In genomic region chr6:85316211-85316610, GRCm38 (mm10) we compare ENCODE assay signal across 19 mouse cellular contexts.
"Had no signal": no experiment of that assay in that cellular context is flagged by ENCODE, and none has a peak within 500 bp of the region (broad histone marks: within the 10 kb centered on the region; RNA-seq: fewer than 3 reads in every experiment).

No protein-coding gene starts in this region.

- H3K4me3 ChIP-seq: kidney, embryonic 15.5 days; liver, embryonic 13.5 days; megakaryocyte, embryonic 14.5 days; midbrain, embryonic 10.5 days; midbrain, embryonic 13.5 days; myocyte; neural tube, embryonic 13.5 days; stomach, embryonic 15.5 days had no signal

- H3K4me1 ChIP-seq: kidney, embryonic 15.5 days; liver, embryonic 13.5 days; stomach, embryonic 15.5 days had no signal

- DNase-seq: kidney, postnatal 10 days; kidney, postnatal 36 days; liver, embryonic 13.5 days; lung, embryonic 14.5 days; lung, postnatal 10 days; lung, postnatal 36 days; retina, postnatal 1 day; right cerebral cortex, postnatal 25 days; spleen, adult 18-20 months; thymus, adult 18-20 months; thymus, postnatal 36 days had no signal

- H3K4me2 ChIP-seq: kidney, embryonic 15.5 days; liver, embryonic 13.5 days; lung, embryonic 14.5 days; midbrain, embryonic 13.5 days; neural tube, embryonic 13.5 days; stomach, embryonic 15.5 days had no signal

- H3K36me3 ChIP-seq: liver, embryonic 13.5 days; neural tube, embryonic 13.5 days; stomach, embryonic 15.5 days had no signal

- ATAC-seq: midbrain, embryonic 13.5 days; midbrain, embryonic 16.5 days had no signal

- H3K9me3 ChIP-seq: kidney, embryonic 15.5 days; liver, embryonic 13.5 days; midbrain, embryonic 10.5 days; neural tube, embryonic 13.5 days; stomach, embryonic 15.5 days had no signal

- H3K9ac ChIP-seq: kidney, embryonic 15.5 days; liver, embryonic 13.5 days; lung, embryonic 14.5 days; midbrain, embryonic 13.5 days; neural tube, embryonic 13.5 days; stomach, embryonic 15.5 days had no signal

- H3K27ac ChIP-seq: kidney, embryonic 15.5 days; liver, embryonic 13.5 days; midbrain, embryonic 10.5 days; midbrain, embryonic 13.5 days; neural tube, embryonic 13.5 days; stomach, embryonic 15.5 days had no signal

- H3K27me3 ChIP-seq: kidney, embryonic 15.5 days; liver, embryonic 13.5 days; midbrain, embryonic 13.5 days; neural tube, embryonic 13.5 days; stomach, embryonic 15.5 days had no signal
